Mouse (Mus musculus): ENCODE results near the gene Zdhhc3. TPM values are rescaled to one million over a fixed set of nuclear protein-coding genes. Genes with fewer than 3 reads are reported as not detected.

Zdhhc3 gene
- polyA plus RNA-seq, 1 experiment from 2014 or later, result 64.8 TPM

- no peak for DNase-seq
- no peak for ATAC-seq (ENCODE audit: low FRiP score, low TSS enrichment)
- H3K4me3 ChIP-seq (replicated peaks; ENCODE audit: low read depth, low read length), result no peak overlapping the region
Observed at GRCm38 (mm10) chr9:123058724-123059292, 54.2 kb downstream of the Zdhhc3 start.

GRCm38 (mm10) chr9:123047665-123048064, 65.3 kb downstream of the Zdhhc3 start:
- 100% methylated on average over 1 of the region's 1 CpGs for WGBS
- Histone ChIP-seq H3K9me3 (ENCODE audit: control insufficient read depth, low read length) (no peaks in the 10 kb centered on the region), H3K36me3 (ENCODE audit: control insufficient read depth, insufficient read depth, low read length) (no peaks in the 10 kb centered on the region), H3K27ac (replicated peaks; ENCODE audit: low read depth, low read length) (no peak overlapping the region), H3K4me2 (ENCODE audit: low read length) (no peak overlapping the region), H3K9ac (replicated peaks; ENCODE audit: low read length) (no peak overlapping the region), H3K27me3 (ENCODE audit: control insufficient read depth, insufficient read depth, low read length) (no peaks in the 10 kb centered on the region), H3K4me3 (replicated peaks; ENCODE audit: low read depth, low read length) (no peak overlapping the region), H3K4me1 (ENCODE audit: control insufficient read depth, insufficient read depth, low read length) (no peaks in the 10 kb centered on the region)
- DNase-seq (no peak), ATAC-seq (ENCODE audit: low FRiP score, low TSS enrichment) (no peak)

More at GRCm38 (mm10) chr9:123058724-123059292, 54.2 kb downstream of the Zdhhc3 start:
- Histone ChIP-seq H3K4me1 (ENCODE audit: control insufficient read depth, insufficient read depth, low read length) (no peaks in the 10 kb centered on the region), H3K27me3 (ENCODE audit: control insufficient read depth, insufficient read depth, low read length) (no peaks in the 10 kb centered on the region), H3K9me3 (ENCODE audit: control insufficient read depth, low read length) (no peaks in the 10 kb centered on the region), H3K36me3 (ENCODE audit: control insufficient read depth, insufficient read depth, low read length) (no peaks in the 10 kb centered on the region), H3K27ac (replicated peaks; ENCODE audit: low read depth, low read length) (no peak overlapping the region), H3K4me2 (ENCODE audit: low read length) (no peak overlapping the region), H3K9ac (replicated peaks; ENCODE audit: low read length) (no peak overlapping the region)

GRCm38 (mm10) chr9:123034426-123034825, 78.6 kb downstream of the Zdhhc3 start, which contains the start of gene Tgm4:
Gene Tgm4 (plus strand): TSS chr9:123034726.
- no peak within 1 kb of the TSS for H3K4me3 ChIP-seq (replicated peaks; ENCODE audit: low read depth, low read length)
- H3K27ac ChIP-seq (replicated peaks; ENCODE audit: low read depth, low read length), result no peak within 1 kb of the TSS
- no peaks in the 10 kb centered on the region for H3K36me3 ChIP-seq (ENCODE audit: control insufficient read depth, insufficient read depth, low read length)
- H3K9ac ChIP-seq (replicated peaks; ENCODE audit: low read length), result no peak within 1 kb of the TSS
- WGBS, result 85% methylated on average over 4 of the region's 4 CpGs
- no peak within 1 kb of the TSS for H3K4me2 ChIP-seq (ENCODE audit: low read length)
- no peaks in the 10 kb centered on the region for H3K27me3 ChIP-seq (ENCODE audit: control insufficient read depth, insufficient read depth, low read length)
- ATAC-seq (ENCODE audit: low FRiP score, low TSS enrichment), result no peak
- H3K9me3 ChIP-seq (ENCODE audit: control insufficient read depth, low read length), result no peaks in the 10 kb centered on the region
- DNase-seq, result no peak
- H3K4me1 ChIP-seq (ENCODE audit: control insufficient read depth, insufficient read depth, low read length), result no peaks in the 10 kb centered on the region

- Histone ChIP-seq H3K27me3 (ENCODE audit: control insufficient read depth, insufficient read depth, low read length) (no peaks in the 10 kb centered on the region), H3K9ac (replicated peaks; ENCODE audit: low read length) (no peak overlapping the region), H3K4me3 (replicated peaks; ENCODE audit: low read depth, low read length) (no peak overlapping the region), H3K4me2 (ENCODE audit: low read length) (no peak overlapping the region), H3K36me3 (ENCODE audit: control insufficient read depth, insufficient read depth, low read length) (no peaks in the 10 kb centered on the region), H3K9me3 (ENCODE audit: control insufficient read depth, low read length) (no peaks in the 10 kb centered on the region), H3K27ac (replicated peaks; ENCODE audit: low read depth, low read length) (no peak overlapping the region), H3K4me1 (ENCODE audit: control insufficient read depth, insufficient read depth, low read length) (no peaks in the 10 kb centered on the region)
- 84% methylated on average over 13 of the region's 13 CpGs for WGBS
- ATAC-seq (ENCODE audit: low FRiP score, low TSS enrichment) (no peak), DNase-seq (no peak)
Observed at GRCm38 (mm10) chr9:123031496-123032246, 81.3 kb downstream of the Zdhhc3 start.

- WGBS, result 74% methylated on average over 2 of the region's 2 CpGs
- ATAC-seq (ENCODE audit: low FRiP score, low TSS enrichment) (no peak), DNase-seq (no peak)
- Histone ChIP-seq H3K36me3 (ENCODE audit: control insufficient read depth, insufficient read depth, low read length) (no peaks in the 10 kb centered on the region), H3K27ac (replicated peaks; ENCODE audit: low read depth, low read length) (no peak overlapping the region), H3K27me3 (ENCODE audit: control insufficient read depth, insufficient read depth, low read length) (no peaks in the 10 kb centered on the region), H3K9me3 (ENCODE audit: control insufficient read depth, low read length) (no peaks in the 10 kb centered on the region), H3K4me2 (ENCODE audit: low read length) (no peak overlapping the region), H3K9ac (replicated peaks; ENCODE audit: low read length) (no peak overlapping the region), H3K4me3 (replicated peaks; ENCODE audit: low read depth, low read length) (no peak overlapping the region), H3K4me1 (ENCODE audit: control insufficient read depth, insufficient read depth, low read length) (peaks cover 11% of the 10 kb centered on the region)
Observed at GRCm38 (mm10) chr9:123024201-123024600, 88.8 kb downstream of the Zdhhc3 start.

- ATAC-seq (ENCODE audit: low FRiP score, low TSS enrichment) (peak; percentile 49; the same call in 1 of the 2 replicates), DNase-seq (peak; percentile 50)
- peak overlapping the region; percentile 95; the same call in 1 of the 2 replicates for H3K27ac ChIP-seq (replicated peaks; ENCODE audit: low read depth, low read length)
- no peaks in the 10 kb centered on the region for H3K9me3 ChIP-seq (ENCODE audit: control insufficient read depth, low read length)
- H3K4me3 ChIP-seq (replicated peaks; ENCODE audit: low read depth, low read length), result peak overlapping the region; percentile 71
- no peaks in the 10 kb centered on the region for H3K27me3 ChIP-seq (ENCODE audit: control insufficient read depth, insufficient read depth, low read length)
- 34% methylated on average over 21 of the region's 24 CpGs for WGBS
- H3K4me2 ChIP-seq (ENCODE audit: low read length), result peak overlapping the region; percentile 63
- peak overlapping the region; percentile 79; the same call in 1 of the 2 replicates for H3K9ac ChIP-seq (replicated peaks; ENCODE audit: low read length)
- H3K36me3 ChIP-seq (ENCODE audit: control insufficient read depth, insufficient read depth, low read length), result no peaks in the 10 kb centered on the region
- peaks cover 14% of the 10 kb centered on the region for H3K4me1 ChIP-seq (ENCODE audit: control insufficient read depth, insufficient read depth, low read length)
Observed at GRCm38 (mm10) chr9:123021636-123022379, 91.2 kb downstream of the Zdhhc3 start.

GRCm38 (mm10) chr9:123020995-123021631, 91.9 kb downstream of the Zdhhc3 start, which contains the start of gene Tmem42:
Gene Tmem42 (plus strand): TSS chr9:123021326.
- peak; percentile 93 for ATAC-seq (ENCODE audit: low FRiP score, low TSS enrichment)
- under 1% methylated on average over 60 of the region's 69 CpGs for WGBS
- H3K27me3 ChIP-seq (ENCODE audit: control insufficient read depth, insufficient read depth, low read length), result no peaks in the 10 kb centered on the region

More at GRCm38 (mm10) chr9:123020995-123021631, 91.9 kb downstream of the Zdhhc3 start, which contains the start of gene Tmem42:
- Histone ChIP-seq H3K4me1 (ENCODE audit: control insufficient read depth, insufficient read depth, low read length) (peaks cover 14% of the 10 kb centered on the region), H3K9ac (replicated peaks; ENCODE audit: low read length) (peak within 1 kb of the TSS; percentile 79), H3K4me2 (ENCODE audit: low read length) (peak within 1 kb of the TSS; percentile 63), H3K27ac (replicated peaks; ENCODE audit: low read depth, low read length) (peak within 1 kb of the TSS; percentile 95), H3K9me3 (ENCODE audit: control insufficient read depth, low read length) (no peaks in the 10 kb centered on the region), H3K4me3 (replicated peaks; ENCODE audit: low read depth, low read length) (peak within 1 kb of the TSS; percentile 71), H3K36me3 (ENCODE audit: control insufficient read depth, insufficient read depth, low read length) (no peaks in the 10 kb centered on the region)
- DNase-seq, result peak; percentile 91

Data from midbrain, embryonic 14.5 days (tissue).